Mouse (Mus musculus) forelimb bud, embryonic 11.5 days (tissue): ENCODE measurements around the gene Gm13283.
"Not testable (repeated sequence)": the region's sequence is repeated elsewhere in the genome, so short reads cannot be mapped to it uniquely, and the experiment has no call there.

ENCODE experiments used
- DNase-seq: peaks from one replicate; pipeline ENCODE4 v3.0.0-alpha.2; 2012; ENCODE audit warnings: low read depth, low spot score

Gene Gm13283

GRCm38 (mm10) chr4:88759610-88760268 is at the start of gene Gm13283:
Gm13283 (plus strand) TSS chr4:88760119.
- DNase-seq: not testable (repeated sequence)

- DNase-seq: no peak
Observed at GRCm38 (mm10) chr4:88714281-88714680, 45.6 kb upstream of the Gm13283 start.

GRCm38 (mm10) chr4:88715059-88715458 is 44.9 kb upstream of the Gm13283 start:
- no peak for DNase-seq

GRCm38 (mm10) chr4:88718715-88719114 is 41.2 kb upstream of the Gm13283 start:
- DNase-seq: no peak

- DNase-seq: peak; percentile 94
Observed at GRCm38 (mm10) chr4:88721791-88722721, 37.9 kb upstream of the Gm13283 start, which contains the start of the genes Gm26566 and Klhl9. Gm26566 (plus strand) TSS chr4:88721805. Klhl9 (minus strand) TSS chr4:88722465.

- DNase-seq: no peak
Observed at GRCm38 (mm10) chr4:88723497-88724090, 36.3 kb upstream of the Gm13283 start.

- DNase-seq: no peak
Observed at GRCm38 (mm10) chr4:88726727-88727126, 33.2 kb upstream of the Gm13283 start.

- DNase-seq: no peak
Observed at GRCm38 (mm10) chr4:88727324-88727723, 32.6 kb upstream of the Gm13283 start.

GRCm38 (mm10) chr4:88738480-88738879 is 21.4 kb upstream of the Gm13283 start:
- peak; percentile 77 for DNase-seq

GRCm38 (mm10) chr4:88739036-88739435 is 20.9 kb upstream of the Gm13283 start:
- no peak for DNase-seq

GRCm38 (mm10) chr4:88741426-88741825 is 18.5 kb upstream of the Gm13283 start:
- no peak for DNase-seq

GRCm38 (mm10) chr4:88742771-88743371 is 17.0 kb upstream of the Gm13283 start:
- no peak for DNase-seq

- DNase-seq: no peak
Observed at GRCm38 (mm10) chr4:88744207-88744606, 15.7 kb upstream of the Gm13283 start.

GRCm38 (mm10) chr4:88749926-88750325 is 10.0 kb upstream of the Gm13283 start:
- DNase-seq: no peak

GRCm38 (mm10) chr4:88754818-88755340 is 5.0 kb upstream of the Gm13283 start, which contains the start of gene Gm13271:
Gm13271 (plus strand) TSS chr4:88754868.
- DNase-seq: not testable (repeated sequence)

GRCm38 (mm10) chr4:88756581-88757513 is 3.1 kb upstream of the Gm13283 start:
- DNase-seq: not testable (repeated sequence)

GRCm38 (mm10) chr4:88757628-88758031 is 2.3 kb upstream of the Gm13283 start:
- DNase-seq: not testable (repeated sequence)

- not testable (repeated sequence) for DNase-seq
Observed at GRCm38 (mm10) chr4:88758751-88759150, 1.2 kb upstream of the Gm13283 start.

GRCm38 (mm10) chr4:88760431-88760830 is 512 bp downstream of the Gm13283 start:
- not testable (repeated sequence) for DNase-seq

GRCm38 (mm10) chr4:88761776-88762175 is 1.9 kb downstream of the Gm13283 start:
- not testable (repeated sequence) for DNase-seq
